Mouse (Mus musculus): ENCODE measurements around the gene Clmp. TPM values are rescaled to one million over a fixed set of nuclear protein-coding genes. Genes with fewer than 3 reads are reported as not detected.
"Not testable (repeated sequence)": the region's sequence is repeated elsewhere in the genome, so short reads cannot be mapped to it uniquely, and the experiment has no call there.

Clmp gene
- total RNA-seq, 2 experiments from 2014 or later, result 20.2 to 34.1 TPM

- DNase-seq (ENCODE audit: low spot score in 2 of 2), result no peak
- intact Hi-C loops (cut with DNase I), result loop anchor here (2.0 kb wide), 1 partner anchor 36 kb away; the partner anchor contains the start of gene Hspa8
Measured at GRCm38 (mm10) chr9:40764887-40765580, 79.3 kb downstream of the Clmp start.

- peak; percentile 59 to 67 for DNase-seq (ENCODE audit: low spot score in 2 of 2)
- intact Hi-C loops (cut with DNase I), result loop anchor here (2.0 kb wide), 1 partner anchor 35 kb away; the partner anchor contains the start of gene Hspa8
Measured at GRCm38 (mm10) chr9:40765581-40765940, 79.8 kb downstream of the Clmp start.

GRCm38 (mm10) chr9:40766058-40766605, 80.4 kb downstream of the Clmp start:
- DNase-seq (ENCODE audit: low spot score in 2 of 2), result no peak
- intact Hi-C loops (cut with DNase I), result no loop called here

- intact Hi-C loops (cut with DNase I), result no loop called here
Measured at GRCm38 (mm10) chr9:40767946-40768345, 82.2 kb downstream of the Clmp start.

GRCm38 (mm10) chr9:40772246-40772645, 86.5 kb downstream of the Clmp start:
- intact Hi-C loops (cut with DNase I), result no loop called here
- DNase-seq (ENCODE audit: low spot score in 2 of 2), result peak in 1 of 2 experiments; percentile 19

More at GRCm38 (mm10) chr9:40767946-40768345, 82.2 kb downstream of the Clmp start:
- no peak for DNase-seq (ENCODE audit: low spot score in 2 of 2)

- intact Hi-C loops (cut with DNase I), result not testable (repeated sequence)
Measured at GRCm38 (mm10) chr9:40773142-40773541, 87.4 kb downstream of the Clmp start.

GRCm38 (mm10) chr9:40773869-40774268, 88.1 kb downstream of the Clmp start:
- intact Hi-C loops (cut with DNase I), result no loop called here
- DNase-seq (ENCODE audit: low spot score in 2 of 2), result no peak

More at GRCm38 (mm10) chr9:40773142-40773541, 87.4 kb downstream of the Clmp start:
- not testable (repeated sequence) for DNase-seq (ENCODE audit: low spot score in 2 of 2)

- no peak for DNase-seq (ENCODE audit: low spot score in 2 of 2)
- intact Hi-C loops (cut with DNase I), result no loop called here
Measured at GRCm38 (mm10) chr9:40776044-40776443, 90.3 kb downstream of the Clmp start.

GRCm38 (mm10) chr9:40776459-40777248, 90.9 kb downstream of the Clmp start:
- intact Hi-C loops (cut with DNase I), result no loop called here
- no peak for DNase-seq (ENCODE audit: low spot score in 2 of 2)

- no peak for DNase-seq (ENCODE audit: low spot score in 2 of 2)
- intact Hi-C loops (cut with DNase I), result no loop called here
Measured at GRCm38 (mm10) chr9:40780111-40780510, 94.3 kb downstream of the Clmp start.

GRCm38 (mm10) chr9:40780892-40781725, 95.3 kb downstream of the Clmp start:
- intact Hi-C loops (cut with DNase I), result no loop called here
- DNase-seq (ENCODE audit: low spot score in 2 of 2), result no peak

- no peak for DNase-seq (ENCODE audit: low spot score in 2 of 2)
- intact Hi-C loops (cut with DNase I), result no loop called here
Measured at GRCm38 (mm10) chr9:40781726-40782581, 96.2 kb downstream of the Clmp start.

- DNase-seq (ENCODE audit: low spot score in 2 of 2), result no peak
- intact Hi-C loops (cut with DNase I), result loop anchor here (2.0 kb wide), 1 partner anchor 17 kb away; the partner anchor contains the start of gene Hspa8
Measured at GRCm38 (mm10) chr9:40783641-40784373, 98.0 kb downstream of the Clmp start.

GRCm38 (mm10) chr9:40784374-40784967, 98.7 kb downstream of the Clmp start:
- intact Hi-C loops (cut with DNase I), result loop anchor here (2.0 kb wide), 1 partner anchor 16 kb away; the partner anchor contains the start of gene Hspa8
- DNase-seq (ENCODE audit: low spot score in 2 of 2), result no peak

GRCm38 (mm10) chr9:40785452-40785851, 99.7 kb downstream of the Clmp start:
- DNase-seq (ENCODE audit: low spot score in 2 of 2), result no peak
- intact Hi-C loops (cut with DNase I), result loop anchor here (2.0 kb wide), 1 partner anchor 15 kb away; the partner anchor contains the start of gene Hspa8

- DNase-seq (ENCODE audit: low spot score in 2 of 2); intact Hi-C loops (cut with DNase I): not testable (repeated sequence)
Measured at GRCm38 (mm10) chr9:40786820-40787219, 101.1 kb downstream of the Clmp start.

GRCm38 (mm10) chr9:40791864-40792633, 106.3 kb downstream of the Clmp start:
- DNase-seq (ENCODE audit: low spot score in 2 of 2), result no peak
- intact Hi-C loops (cut with DNase I), result no loop called here

All from left cerebral cortex, postnatal 36 days (tissue).